Mouse (Mus musculus) liver, adult 2 months (tissue): Measurements from ENCODE around the gene Ren1.

ENCODE experiments used
- CTCF ChIP-seq: fragments of 200-500 bp; IDR thresholded peaks from 2 replicates; pipeline ENCODE4 v1.5.1; 2011; ENCODE audit warnings: low read depth, low read length, control low read depth
- POLR2A ChIP-seq: fragments of 200-500 bp; IDR thresholded peaks from 2 replicates; pipeline ENCODE4 v1.6.1; 2011; ENCODE audit warnings: low read length, control low read depth; ENCODE audit not compliant: insufficient read depth; ENCODE audit errors: extremely low read depth

DNA sequence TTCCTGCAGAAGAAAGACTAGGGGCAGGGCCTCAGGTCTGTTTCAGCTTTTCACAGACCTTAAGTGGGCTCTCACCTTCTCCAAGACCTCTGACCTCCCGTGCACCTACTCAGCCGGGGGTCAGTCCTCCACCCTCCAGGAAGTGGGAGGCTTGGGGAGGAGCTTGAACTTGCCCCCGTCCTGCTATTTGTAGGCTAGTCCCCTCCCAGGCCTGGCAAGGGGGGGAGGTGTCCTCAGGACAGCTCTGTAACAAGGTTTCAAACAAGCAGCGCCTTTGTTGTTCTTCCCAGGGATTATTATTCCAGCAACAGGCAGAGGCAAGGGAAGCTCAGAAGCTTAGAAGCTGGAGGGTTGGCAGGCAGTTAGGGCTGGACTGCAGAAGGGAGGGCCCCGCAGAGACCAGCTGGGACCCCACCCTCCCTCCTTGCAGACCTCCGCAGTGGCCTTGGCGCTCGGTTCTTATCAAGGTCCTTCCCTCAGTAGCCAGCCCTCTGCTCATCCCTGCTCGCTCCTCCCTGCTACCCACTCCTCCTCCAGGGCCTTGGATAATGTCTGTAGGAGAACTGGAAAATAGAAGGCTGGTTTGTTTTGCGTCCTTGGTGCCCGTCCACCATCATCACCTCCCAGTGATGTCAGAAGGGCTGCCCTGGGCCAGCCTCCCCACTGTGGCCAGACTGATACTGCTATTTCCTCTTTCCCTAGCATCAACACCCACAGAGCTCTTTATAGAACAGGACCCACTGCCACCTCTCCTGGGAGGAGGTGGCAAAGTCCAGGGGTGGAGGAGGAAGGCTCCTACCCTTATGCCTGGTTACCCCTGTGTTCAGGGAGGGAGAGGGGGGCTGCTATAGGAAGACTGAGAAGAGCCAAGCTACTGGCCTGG, 17.5 kb downstream of the Ren1 start:
- TF ChIP-seq CTCF (no peak), POLR2A (0 out of 2 replicates have a peak, but pooled peaks have one; percentile 5)
